Mouse (Mus musculus) gastrocnemius, postnatal 10 days (tissue): ENCODE data around the gene Gm14685. TPM values are rescaled to one million over a fixed set of nuclear protein-coding genes. Genes with fewer than 3 reads are reported as not detected.
"Not testable (repeated sequence)": the region's sequence is repeated elsewhere in the genome, so short reads cannot be mapped to it uniquely, and the experiment has no call there.

Source experiments
- DNase-seq: peaks from one replicate; pipeline ENCODE4 v3.0.0; 2021; ENCODE audit warnings: mixed read lengths
- long read RNA-seq, 2 experiments: library from polyadenylated mRNA; stranded (forward); transcript quantifications; one replicate each; pipeline ENCODE4 v2.0.0; 2021
- total RNA-seq, 2 experiments: library from RNA; stranded (reverse); gene quantifications; 2 replicates each; pipeline ENCODE4 v1.2.3; 2021

The Gm14685 gene
- not detected for total RNA-seq
- long read RNA-seq, experiment 1, result 0 reads
- long read RNA-seq, experiment 2, result 0 reads

DNA sequence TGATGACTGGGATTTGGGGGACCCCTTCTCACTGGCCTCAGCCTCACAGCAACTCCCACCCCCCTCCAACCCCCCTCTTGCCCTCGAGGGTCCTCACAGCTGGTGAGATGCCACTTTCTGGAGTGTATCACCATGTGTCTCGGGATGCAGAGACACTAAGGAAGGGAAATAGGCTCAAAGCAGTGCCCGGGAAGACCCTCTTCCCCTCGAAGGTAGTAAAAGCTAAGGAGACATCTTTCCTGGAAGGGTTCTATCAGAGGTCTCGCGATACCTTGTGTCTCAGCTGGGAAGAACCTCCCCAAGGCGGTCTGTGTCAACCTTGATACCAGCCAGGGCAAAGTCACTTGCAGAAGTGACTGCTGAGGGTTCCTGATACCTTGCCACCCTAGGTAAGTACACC, at the start of gene Gm14685:
TSS of gene Gm14685 (plus strand) at position 301 of the 400 bp plus-strand sequence.
- not testable (repeated sequence) for DNase-seq

DNA sequence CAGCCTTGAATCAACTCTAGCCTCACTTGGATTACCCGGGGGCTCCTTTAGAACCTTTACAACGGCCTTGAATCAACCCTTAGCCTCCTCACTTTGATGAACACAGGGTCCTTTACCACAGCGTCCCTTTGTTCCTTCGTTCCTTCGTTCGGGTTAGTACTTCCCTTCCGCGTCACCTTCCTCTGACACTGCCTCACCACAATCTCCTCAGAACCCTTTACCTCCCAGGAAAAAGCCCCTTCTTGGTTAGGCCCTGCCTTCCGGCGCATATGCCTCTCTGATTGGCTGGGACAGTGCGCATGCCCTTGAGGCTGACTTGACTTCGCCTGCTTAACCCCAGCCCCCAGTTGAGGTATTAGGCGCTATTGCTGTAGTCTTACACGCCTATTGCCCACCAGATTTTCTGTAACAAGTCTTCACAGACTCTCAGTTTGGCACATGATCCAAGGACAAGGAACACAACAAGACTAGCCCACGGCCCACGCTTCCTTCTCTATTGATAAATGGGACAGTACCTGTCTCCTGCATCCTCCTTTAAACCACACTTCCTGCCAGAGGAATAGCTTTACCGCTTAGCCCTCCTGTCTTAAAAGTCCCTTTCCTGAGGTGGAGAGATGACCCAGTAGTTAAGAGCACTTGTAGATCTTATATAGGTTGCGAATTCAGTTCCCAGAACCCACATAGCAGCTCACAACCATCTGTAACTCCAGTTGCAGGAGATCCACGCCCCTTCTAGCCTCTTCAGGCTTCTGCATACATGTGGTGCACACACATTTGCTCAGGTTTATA, 34.4 kb upstream of the Gm14685 start, which contains the start of gene Xlr4a:
TSS of gene Xlr4a (minus strand) at position 212 of the 789 bp plus-strand sequence.
- DNase-seq, result not testable (repeated sequence)

DNA sequence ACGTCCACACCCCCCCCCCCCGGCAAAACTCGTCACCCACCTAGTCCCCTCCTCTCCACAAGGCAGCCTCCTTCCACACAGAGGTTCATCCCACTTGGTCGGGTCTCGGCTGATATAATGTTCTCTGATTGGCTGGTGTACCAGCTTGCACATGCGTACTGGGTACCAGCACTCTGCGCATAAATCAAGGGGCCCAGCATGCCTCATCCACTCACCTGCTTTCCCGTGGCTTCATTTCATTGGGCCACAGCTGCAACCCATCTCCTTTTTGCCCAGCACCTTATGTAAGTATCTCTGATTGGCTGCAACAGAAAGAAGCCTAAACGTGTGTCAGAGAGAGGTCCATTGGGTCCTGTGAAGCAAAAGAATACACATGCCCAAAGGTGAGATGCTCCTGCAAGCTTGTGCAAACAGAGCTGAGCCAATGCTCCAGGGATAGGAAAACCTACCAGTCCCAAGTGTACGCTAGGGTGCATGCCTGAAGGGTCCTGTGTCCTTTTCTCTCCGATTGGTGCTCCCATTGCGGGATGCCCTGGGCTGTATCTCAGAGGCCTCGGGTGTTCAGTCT, 19.8 kb upstream of the Gm14685 start, which contains the start of gene Xlr3a:
TSS of gene Xlr3a (minus strand) at position 155 of the 568 bp plus-strand sequence.
- not testable (repeated sequence) for DNase-seq

DNA sequence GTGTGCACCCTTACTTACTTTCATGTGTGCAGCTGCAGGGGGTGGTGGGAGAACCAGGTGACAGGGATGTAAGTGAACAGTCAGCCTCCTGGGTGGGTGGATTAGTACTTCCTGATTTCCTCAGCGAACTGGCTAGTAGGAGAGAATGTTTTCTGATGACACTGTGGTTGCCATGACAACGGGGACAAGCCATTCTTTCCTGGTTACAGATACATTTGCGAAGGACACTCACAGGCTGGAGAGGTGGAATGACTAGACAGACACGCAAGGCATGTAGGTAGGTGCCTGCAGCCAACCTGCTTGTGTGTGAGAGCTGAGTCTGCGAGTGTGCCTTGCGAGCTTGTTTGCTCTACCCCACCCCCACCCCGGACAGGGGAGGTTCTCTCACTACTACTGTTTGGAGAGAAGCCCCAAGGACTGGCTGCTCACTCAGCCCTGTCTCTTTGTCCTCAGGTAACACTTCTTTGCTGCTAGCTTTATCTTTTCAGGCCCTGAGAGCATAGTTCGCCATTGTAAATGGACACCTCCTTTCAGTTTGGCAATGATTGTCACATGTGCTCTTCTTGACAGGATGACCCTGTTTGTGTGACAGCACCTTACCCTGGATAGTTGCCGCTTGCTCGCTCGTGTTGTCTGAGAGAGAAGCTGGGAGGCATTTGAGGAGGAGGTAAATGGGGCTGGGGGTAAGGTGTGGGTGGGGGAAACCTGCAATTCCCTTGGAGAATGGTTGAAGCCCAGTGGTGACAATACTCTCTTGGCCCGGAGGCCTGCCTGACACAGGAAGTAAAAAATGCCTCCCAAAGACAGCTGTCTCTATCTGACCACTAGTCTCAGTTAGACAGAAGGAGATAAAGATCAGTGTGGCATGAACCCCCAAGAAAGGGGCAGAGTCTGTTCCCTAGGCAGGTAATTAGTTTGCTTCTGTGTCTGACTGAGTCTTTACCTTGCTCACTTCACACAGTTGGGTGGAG, 6.3 kb downstream of the Gm14685 start:
- not testable (repeated sequence) for DNase-seq

DNA sequence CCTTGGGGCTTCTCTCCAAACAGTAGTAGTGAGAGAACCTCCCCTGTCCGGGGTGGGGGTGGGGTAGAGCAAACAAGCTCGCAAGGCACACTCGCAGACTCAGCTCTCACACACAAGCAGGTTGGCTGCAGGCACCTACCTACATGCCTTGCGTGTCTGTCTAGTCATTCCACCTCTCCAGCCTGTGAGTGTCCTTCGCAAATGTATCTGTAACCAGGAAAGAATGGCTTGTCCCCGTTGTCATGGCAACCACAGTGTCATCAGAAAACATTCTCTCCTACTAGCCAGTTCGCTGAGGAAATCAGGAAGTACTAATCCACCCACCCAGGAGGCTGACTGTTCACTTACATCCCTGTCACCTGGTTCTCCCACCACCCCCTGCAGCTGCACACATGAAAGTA, 26.4 kb downstream of the Gm14685 start:
- not testable (repeated sequence) for DNase-seq

DNA sequence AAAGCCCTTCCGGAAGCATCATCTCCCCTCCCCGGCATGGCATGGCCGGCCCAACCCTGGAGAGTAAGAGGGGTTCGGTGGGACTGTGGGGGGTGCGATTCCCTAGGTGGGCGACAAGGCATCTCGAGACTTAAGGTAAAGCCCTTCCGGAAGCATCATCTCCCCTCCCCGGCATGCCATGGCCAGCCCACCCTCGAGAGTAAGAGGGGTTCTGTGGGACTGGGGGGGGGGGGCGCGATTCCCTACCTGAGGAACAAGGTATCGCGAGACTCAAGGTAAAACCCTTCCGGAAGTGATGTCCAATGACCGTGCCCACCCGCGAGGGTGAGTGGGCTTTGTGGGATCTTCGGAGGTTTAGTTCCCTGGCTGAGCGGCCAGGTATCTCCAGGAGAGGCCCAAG, 31.6 kb downstream of the Gm14685 start, which contains the start of gene Xlr5b:
TSS of gene Xlr5b (plus strand) at position 301 of the 400 bp plus-strand sequence.
- not testable (repeated sequence) for DNase-seq

DNA sequence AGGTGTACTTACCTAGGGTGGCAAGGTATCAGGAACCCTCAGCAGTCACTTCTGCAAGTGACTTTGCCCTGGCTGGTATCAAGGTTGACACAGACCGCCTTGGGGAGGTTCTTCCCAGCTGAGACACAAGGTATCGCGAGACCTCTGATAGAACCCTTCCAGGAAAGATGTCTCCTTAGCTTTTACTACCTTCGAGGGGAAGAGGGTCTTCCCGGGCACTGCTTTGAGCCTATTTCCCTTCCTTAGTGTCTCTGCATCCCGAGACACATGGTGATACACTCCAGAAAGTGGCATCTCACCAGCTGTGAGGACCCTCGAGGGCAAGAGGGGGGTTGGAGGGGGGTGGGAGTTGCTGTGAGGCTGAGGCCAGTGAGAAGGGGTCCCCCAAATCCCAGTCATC, 32.5 kb downstream of the Gm14685 start, which contains the start of gene DXBay18:
TSS of gene DXBay18 (minus strand) at position 101 of the 400 bp plus-strand sequence.
- DNase-seq, result not testable (repeated sequence)

DNA sequence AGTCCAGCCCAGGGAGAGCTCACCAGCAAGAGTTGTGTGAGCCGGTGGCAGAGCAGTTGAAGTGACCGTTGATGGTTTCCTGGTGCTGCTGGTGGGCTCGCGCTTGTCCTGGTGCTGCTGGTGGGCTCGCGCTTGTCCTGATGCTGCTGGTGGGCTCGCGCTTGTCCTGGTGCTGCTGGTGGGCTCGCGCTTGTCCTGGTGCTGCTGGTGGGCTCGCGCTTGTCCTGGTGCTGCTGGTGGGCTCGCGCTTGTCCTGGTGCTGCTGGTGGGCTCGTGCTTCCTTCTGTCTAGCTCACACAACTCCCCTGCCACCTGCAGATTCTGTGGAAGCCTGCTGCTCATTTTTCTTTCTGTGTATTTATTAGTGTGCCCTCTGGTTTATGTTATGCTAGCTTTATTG, 60.0 kb downstream of the Gm14685 start, which contains the start of gene Spin2d:
TSS of gene Spin2d (minus strand) at position 101 of the 400 bp plus-strand sequence.
- not testable (repeated sequence) for DNase-seq

Other genes with a start within 250 kb of the Gm14685 start
- 10 to 100 TPM; 22.0 to 24.4 TPM for gene Cetn2, start 198.6 kb upstream of the Gm14685 start, total RNA-seq
- gene Nsdhl, start 198.5 kb upstream of the Gm14685 start, total RNA-seq, result 1 to 10 TPM; 8.9 to 9.0 TPM
- gene Zfp185, start 129.7 kb upstream of the Gm14685 start, total RNA-seq, result 10 to 100 TPM; 12.5 to 15.7 TPM
- gene Pnma5, start 79.9 kb upstream of the Gm14685 start, total RNA-seq, result not detected
- gene Pnma3, start 52.3 kb upstream of the Gm14685 start, total RNA-seq, result under 1 TPM in 1 of 2 experiments, not detected in 1; 0.12 TPM
- not detected for gene Xlr4a, start 34.6 kb upstream of the Gm14685 start, total RNA-seq
- under 1 TPM; 0.20 to 0.59 TPM for gene Xlr3a, start 20.0 kb upstream of the Gm14685 start, total RNA-seq
- gene Xlr5b, start 31.7 kb downstream of the Gm14685 start, total RNA-seq, result not detected
- not detected for gene DXBay18, start 32.4 kb downstream of the Gm14685 start, total RNA-seq
- not detected for gene Spin2d, start 59.9 kb downstream of the Gm14685 start, total RNA-seq
- gene Xlr3b, start 75.2 kb downstream of the Gm14685 start, total RNA-seq, result 1 to 10 TPM; 6.6 to 8.4 TPM
- not detected for gene Xlr4b, start 97.3 kb downstream of the Gm14685 start, total RNA-seq
- 1 to 10 TPM; 7.5 to 8.2 TPM for gene F8a, start 111.2 kb downstream of the Gm14685 start, total RNA-seq
- gene Xlr4c, start 126.1 kb downstream of the Gm14685 start, total RNA-seq, result under 1 TPM in 1 of 2 experiments, not detected in 1; 0.80 TPM
- under 1 TPM; 0.38 to 0.45 TPM for gene Xlr3c, start 148.3 kb downstream of the Gm14685 start, total RNA-seq
- not detected for gene Xlr5a, start 175.9 kb downstream of the Gm14685 start, total RNA-seq
- not detected for gene Xlr5c, start 175.9 kb downstream of the Gm14685 start, total RNA-seq
- gene Gm45015, start 219.8 kb downstream of the Gm14685 start, total RNA-seq, result not detected
- 10 to 100 TPM in 1 of 2 experiments, 1 to 10 TPM in 1; 8.5 to 12.8 TPM for gene Zfp275, start 225.6 kb downstream of the Gm14685 start, total RNA-seq